Mouse (Mus musculus) c-Kit-positive CD71-negative TER-119-negative erythroid progenitor cells, embryonic 14.5 days (primary cell): ENCODE measurements at regions not wholly inside any gene's neighbourhood (a gene's known extent, or its start where the extent isn't known, plus 50 kb on each side); places are given as distances from the start of the nearest gene placed in this dataset.

Experiments used
- DNase-seq: peaks from one replicate; pipeline ENCODE4 v3.0.0-alpha.2; 2013; ENCODE audit warnings: low read depth

DNA sequence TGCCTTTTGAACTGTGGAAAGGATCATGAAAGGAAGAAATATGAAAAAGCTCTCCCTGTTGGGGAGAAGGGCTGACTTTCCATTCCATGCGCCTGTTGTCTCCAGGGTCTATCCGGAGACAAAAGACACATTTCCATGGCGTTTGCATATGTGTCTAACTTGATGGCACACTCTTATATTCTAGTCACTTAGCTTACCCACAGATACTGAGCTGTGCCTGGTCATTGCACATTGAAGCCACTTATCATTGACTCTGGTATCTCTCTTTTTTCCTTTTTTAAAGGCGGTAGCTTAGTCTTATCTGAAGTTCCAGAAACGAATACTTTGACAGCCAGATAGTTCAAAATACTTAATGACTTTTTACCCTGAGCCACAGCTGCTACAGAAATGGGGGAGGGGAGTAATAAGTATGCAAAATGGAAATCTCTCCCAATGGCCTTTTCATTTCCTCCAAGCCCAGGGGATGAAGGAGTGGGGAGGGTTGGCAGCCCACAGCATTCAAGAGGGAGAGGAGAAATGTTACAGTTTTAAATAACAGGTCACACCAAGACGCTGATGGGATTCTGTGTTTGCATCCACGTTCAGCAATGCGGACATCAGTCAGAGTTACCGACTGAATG, 137.9 kb upstream of the Slc35f3 start:
- no peak for DNase-seq

GRCm38 (mm10) chr8:126162748-126163371, 135.5 kb upstream of the Slc35f3 start:
- no peak for DNase-seq

DNA sequence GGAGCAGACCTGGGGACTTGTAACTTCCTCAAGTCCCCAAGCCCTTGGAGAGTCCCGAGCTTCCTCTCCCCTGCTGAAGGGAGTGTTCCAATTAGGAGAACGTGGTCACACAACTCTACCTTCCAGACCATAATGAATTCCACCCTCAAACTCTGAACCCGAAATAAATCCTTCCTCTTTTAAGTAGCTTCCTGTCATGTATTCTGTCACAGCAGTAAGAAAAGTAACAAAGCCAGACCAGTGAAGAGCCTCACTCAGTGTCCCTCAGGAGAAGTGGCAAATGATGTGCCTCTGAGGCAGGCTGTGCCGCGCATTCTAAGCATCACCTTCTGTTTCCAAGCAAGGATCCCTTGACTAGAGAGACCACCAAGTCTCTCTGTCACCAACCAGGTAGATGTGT, 134.4 kb upstream of the Slc35f3 start:
- no peak for DNase-seq

DNA sequence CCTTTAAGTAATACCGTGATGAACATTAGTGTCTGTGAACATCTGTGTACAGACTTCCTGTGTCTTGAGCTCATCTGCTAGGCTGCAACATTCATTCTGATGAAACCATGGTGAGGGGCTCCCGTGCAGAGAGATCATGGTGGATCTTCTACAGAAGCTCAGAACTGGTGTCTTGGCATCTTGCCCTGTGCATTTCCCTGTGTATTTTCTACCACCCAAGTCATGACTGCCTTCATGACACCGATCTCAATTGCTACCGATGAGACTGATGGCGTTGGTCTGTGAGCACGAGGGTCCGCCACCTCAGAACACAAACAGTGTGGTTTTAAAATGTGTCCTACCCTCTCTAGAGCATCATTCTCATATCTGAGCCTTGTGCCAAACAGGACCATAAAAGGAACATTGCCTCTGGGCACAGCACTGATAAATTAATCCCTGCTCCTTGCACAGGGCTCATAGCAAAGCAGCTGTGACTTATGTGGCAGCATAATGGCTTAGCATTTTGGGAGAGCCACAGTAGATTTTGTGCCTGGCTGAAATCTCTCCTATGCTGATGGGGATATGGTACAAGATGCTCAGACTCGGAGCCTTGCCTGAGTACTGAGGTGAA, 132.8 kb upstream of the Slc35f3 start:
- no peak for DNase-seq

- no peak for DNase-seq
These were observed 132.0 kb upstream of the Slc35f3 start for GRCm38 (mm10) chr8:126166394-126166793.

DNA sequence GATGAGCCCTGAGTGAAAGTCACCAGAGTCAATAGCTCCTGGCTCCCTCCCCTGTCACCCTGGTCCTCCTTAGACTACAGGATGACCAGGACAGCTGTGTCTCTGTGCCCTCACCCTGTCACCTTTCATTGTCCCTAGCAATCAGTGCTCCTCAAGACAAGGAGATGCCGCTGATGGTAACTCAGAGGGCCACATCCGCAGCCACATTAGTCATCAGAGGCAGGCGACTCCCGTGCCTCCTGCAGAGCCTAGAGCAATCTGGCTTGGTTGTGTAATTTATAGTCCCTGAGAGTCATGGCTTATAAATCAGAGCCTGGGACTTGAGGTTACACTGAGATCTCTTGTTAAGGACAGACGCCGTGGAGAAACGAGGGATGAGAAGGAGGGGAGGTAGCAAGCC, 123.9 kb upstream of the Slc35f3 start:
- no peak for DNase-seq

GRCm38 (mm10) chr8:126176305-126176704, 122.1 kb upstream of the Slc35f3 start:
- no peak for DNase-seq

- DNase-seq, result no peak
These were observed 120.5 kb upstream of the Slc35f3 start for GRCm38 (mm10) chr8:126177855-126178254.

GRCm38 (mm10) chr8:126188741-126189285, 109.5 kb upstream of the Slc35f3 start:
- DNase-seq, result no peak

DNA sequence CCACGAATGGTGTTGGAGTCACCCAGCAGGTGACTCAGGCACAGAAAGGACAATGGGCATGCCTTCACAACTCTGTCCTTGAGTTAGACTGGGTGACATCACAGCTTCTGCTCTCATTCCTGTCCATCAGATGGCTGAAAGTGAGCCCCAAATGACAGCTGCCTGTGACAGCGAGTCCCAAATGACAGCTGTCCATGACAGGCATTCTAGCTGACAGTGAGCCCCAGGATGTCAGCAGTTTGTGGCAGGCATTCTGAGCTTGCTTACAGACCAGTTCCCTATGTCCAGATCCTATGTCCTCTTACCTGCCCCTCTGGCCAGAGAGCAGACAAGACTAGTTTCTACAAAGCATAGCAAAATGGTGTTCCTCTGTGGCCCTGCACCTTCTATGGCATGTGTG, 102.7 kb upstream of the Slc35f3 start:
- no peak for DNase-seq

GRCm38 (mm10) chr8:126210561-126210960, 87.8 kb upstream of the Slc35f3 start:
- no peak for DNase-seq

GRCm38 (mm10) chr8:126212802-126213201, 85.6 kb upstream of the Slc35f3 start:
- DNase-seq, result no peak

DNA sequence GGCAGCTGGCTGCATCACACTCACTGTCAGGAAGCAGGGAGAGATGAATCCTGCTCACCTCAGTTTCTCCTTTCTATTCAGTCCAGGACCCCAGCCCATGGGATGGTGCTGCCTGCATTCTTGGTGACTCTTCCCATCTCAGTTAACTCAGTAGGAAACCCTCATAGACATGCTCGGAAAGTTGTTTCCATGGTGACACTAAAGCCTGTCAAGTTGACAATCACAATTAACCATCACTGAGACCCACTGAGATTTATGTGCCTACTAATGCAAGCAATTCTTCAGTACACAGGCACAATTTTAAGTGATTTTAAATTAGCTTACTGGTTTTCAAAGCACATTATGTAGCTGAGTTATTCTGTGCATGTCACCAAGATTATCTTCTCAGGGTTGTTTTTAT, 83.8 kb upstream of the Slc35f3 start:
- no peak for DNase-seq

GRCm38 (mm10) chr8:126216391-126216790, 82.0 kb upstream of the Slc35f3 start:
- DNase-seq, result no peak

GRCm38 (mm10) chr8:126221631-126222030, 76.7 kb upstream of the Slc35f3 start:
- no peak for DNase-seq

DNA sequence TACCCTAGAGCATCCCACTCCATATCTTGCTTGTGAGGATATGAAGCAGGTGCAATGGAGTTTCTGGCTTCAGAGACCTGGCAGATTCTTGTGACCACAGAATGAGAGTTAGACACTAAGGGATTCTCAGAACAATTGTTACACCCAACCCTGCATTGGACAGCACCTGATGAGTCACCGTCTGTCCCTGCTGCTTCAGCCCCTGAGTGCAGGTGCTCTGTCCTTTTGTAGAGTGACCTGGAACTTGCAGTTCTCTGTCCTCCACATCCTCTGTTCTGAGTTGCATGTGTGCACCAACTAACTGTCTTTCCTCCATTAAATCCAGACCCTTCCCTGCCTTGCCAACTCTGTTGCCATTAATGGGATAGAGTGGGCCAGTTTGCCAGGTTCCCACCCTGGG, 66.6 kb upstream of the Slc35f3 start:
- no peak for DNase-seq

GRCm38 (mm10) chr8:126232521-126232920, 65.8 kb upstream of the Slc35f3 start:
- no peak for DNase-seq

GRCm38 (mm10) chr8:126239684-126240083, 58.7 kb upstream of the Slc35f3 start:
- no peak for DNase-seq

DNA sequence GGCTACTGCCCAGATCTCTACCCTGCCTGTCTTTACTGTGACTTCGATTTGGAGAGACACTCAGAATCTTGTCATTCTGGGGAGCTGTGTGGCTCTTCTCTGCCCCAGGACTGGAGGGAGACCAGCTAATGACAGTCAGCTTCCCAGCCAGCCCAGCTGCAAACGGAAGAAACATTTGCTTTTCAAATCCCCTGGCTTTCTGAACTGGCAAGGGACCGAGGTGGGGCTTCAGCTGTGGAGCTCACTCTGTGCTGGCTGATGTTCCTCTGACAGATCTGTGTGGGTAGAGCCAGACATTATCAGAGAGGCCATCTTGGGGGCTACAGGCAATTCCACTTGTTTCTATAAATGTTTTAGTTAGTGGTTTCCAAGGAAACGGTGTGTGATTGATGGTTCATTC, 54.0 kb upstream of the Slc35f3 start:
- DNase-seq, result no peak
